Mouse (Mus musculus) liver, adult 2 months (tissue): ENCODE data around the gene Ssu72. TPM values are rescaled to one million over a fixed set of nuclear protein-coding genes. Genes with fewer than 3 reads are reported as not detected.

Experiments
- DNase-seq: peaks from one replicate; pipeline ENCODE4 v3.0.0-alpha.2; 2011; ENCODE audit warnings: low read depth, low spot score; ENCODE audit errors: extremely low read depth
- H3K27ac ChIP-seq: fragments of 200-500 bp; replicated peaks from 2 replicates; pipeline ENCODE4 v1.5.1; 2012; ENCODE audit warnings: low read depth, mild to moderate bottlenecking, control low read depth, inconsistent platforms, low read length; ENCODE audit not compliant: insufficient read depth
- H3K27me3 ChIP-seq: fragments of 200-500 bp; 2 replicates; pipeline ENCODE4 v1.6.1; 2012; ENCODE audit warnings: mild to moderate bottlenecking, moderate library complexity, low read length, inconsistent platforms; ENCODE audit not compliant: control insufficient read depth, insufficient read depth
- H3K36me3 ChIP-seq: fragments of 200-500 bp; 2 replicates; pipeline ENCODE4 v1.6.1; 2012; ENCODE audit warnings: low read length, inconsistent platforms; ENCODE audit not compliant: control insufficient read depth, insufficient read depth
- H3K4me1 ChIP-seq: fragments of 200-500 bp; 2 replicates; pipeline ENCODE4 v1.6.1; 2011; ENCODE audit warnings: low read length; ENCODE audit not compliant: control insufficient read depth, insufficient read depth
- H3K4me3 ChIP-seq: fragments of 200-500 bp; 2 replicates; pipeline ENCODE4 v1.5.1; 2011; ENCODE audit warnings: low read depth, mild to moderate bottlenecking, control low read depth, low read length, moderate library complexity; ENCODE audit not compliant: insufficient read depth
- H3K79me2 ChIP-seq: fragments of 200-500 bp; 2 replicates; pipeline ENCODE4 v1.6.1; 2012; ENCODE audit warnings: inconsistent platforms, mild to moderate bottlenecking, low read length, moderate library complexity; ENCODE audit not compliant: control insufficient read depth, insufficient read depth
- H3K9ac ChIP-seq: fragments of 200-500 bp; 2 replicates; pipeline ENCODE4 v1.6.1; 2012; ENCODE audit warnings: low read depth, mild to moderate bottlenecking, control low read depth, inconsistent platforms, low read length
- CTCF ChIP-seq: fragments of 200-500 bp; IDR thresholded peaks from 2 replicates; pipeline ENCODE4 v1.5.1; 2011; ENCODE audit warnings: low read depth, low read length, control low read depth
- POLR2A ChIP-seq: fragments of 200-500 bp; IDR thresholded peaks from 2 replicates; pipeline ENCODE4 v1.6.1; 2011; ENCODE audit warnings: low read length, control low read depth; ENCODE audit not compliant: insufficient read depth; ENCODE audit errors: extremely low read depth
- WGBS: fragments of 180-500 bp; shearing (Covaris S2); methylation state at CpG from one replicate; pipeline ENCODE4 v1.1.7; 2018; 5-methylcytosine and 5-hydroxymethylcytosine counted together
- polyA plus RNA-seq: library from polyadenylated mRNA; depleted of rRNA; stranded (reverse); fragments of >200 nt; gene quantifications from 2 replicates; pipeline ENCODE4 v1.2.3, GENCODE M21; 2012
- total RNA-seq: library from RNA; depleted of rRNA; stranded (reverse); fragments of >200 nt; gene quantifications from 2 replicates; pipeline ENCODE4 v1.2.3, GENCODE M21; 2014

Gene Ssu72
- total and polyA plus RNA-seq, 2 experiments = 79.3 to 108 TPM

GRCm38 (mm10) chr4:155762357-155762756 lies 57.8 kb downstream of the Ssu72 start:
- DNase-seq = peak; percentile 89
- Histone ChIP-seq H3K27me3 (no peaks in the 10 kb centered on the region), H3K4me1 (peaks cover 9% of the 10 kb centered on the region; the same call in 1 of the 2 replicates), H3K9ac (no peak overlapping the region), H3K4me3 (no peak overlapping the region), H3K27ac (no peak overlapping the region), H3K36me3 (no peaks in the 10 kb centered on the region), H3K79me2 (peaks cover 10% of the 10 kb centered on the region; the same call in 1 of the 2 replicates)
- WGBS = 20% methylated on average over 3 of the region's 3 CpGs
- TF ChIP-seq CTCF (no peak), POLR2A (no peak)

- no peak for TF ChIP-seq CTCF
- TF ChIP-seq POLR2A = no peak
- H3K36me3 ChIP-seq = no peaks in the 10 kb centered on the region
- no peaks in the 10 kb centered on the region for H3K79me2 ChIP-seq
- H3K4me1 ChIP-seq = peaks cover 4% of the 10 kb centered on the region; the same call in 1 of the 2 replicates
- H3K27me3 ChIP-seq = no peaks in the 10 kb centered on the region
- no peak overlapping the region; the same call in 1 of the 2 replicates for H3K9ac ChIP-seq
- no peak for DNase-seq
- no peak overlapping the region for H3K27ac ChIP-seq
- 44% methylated on average over 5 of the region's 5 CpGs for WGBS
- no peak overlapping the region; the same call in 1 of the 2 replicates for H3K4me3 ChIP-seq
These were observed 64.9 kb downstream of the Ssu72 start for GRCm38 (mm10) chr4:155769496-155769879.

- TF ChIP-seq CTCF (peak; percentile 95), POLR2A (peak; percentile 24; the same call in 1 of the 2 replicates)
- Histone ChIP-seq H3K36me3 (no peaks in the 10 kb centered on the region), H3K4me3 (peak overlapping the region; percentile 70), H3K4me1 (peaks cover 4% of the 10 kb centered on the region; the same call in 1 of the 2 replicates), H3K27ac (peak overlapping the region; percentile 77), H3K27me3 (no peaks in the 10 kb centered on the region), H3K9ac (peak overlapping the region; percentile 84), H3K79me2 (no peaks in the 10 kb centered on the region)
- DNase-seq = peak; percentile 73
- WGBS = under 1% methylated on average over 39 of the region's 39 CpGs
These were observed 65.4 kb downstream of the Ssu72 start for GRCm38 (mm10) chr4:155769880-155770512.

- H3K36me3 ChIP-seq = no peaks in the 10 kb centered on the region
- H3K79me2 ChIP-seq = no peaks in the 10 kb centered on the region
- peak overlapping the region; percentile 70; the same call in 1 of the 2 replicates for H3K4me3 ChIP-seq
- DNase-seq = peak; percentile 78
- WGBS = 47% methylated on average over 24 of the region's 24 CpGs
- H3K27ac ChIP-seq = no peak overlapping the region
- H3K9ac ChIP-seq = peak overlapping the region; percentile 39
- peaks cover 4% of the 10 kb centered on the region; the same call in 1 of the 2 replicates for H3K4me1 ChIP-seq
- no peak for TF ChIP-seq POLR2A
- no peak for TF ChIP-seq CTCF
- no peaks in the 10 kb centered on the region for H3K27me3 ChIP-seq
These were observed 66.0 kb downstream of the Ssu72 start for GRCm38 (mm10) chr4:155770626-155771025.

GRCm38 (mm10) chr4:155771706-155772105 lies 67.1 kb downstream of the Ssu72 start:
- Histone ChIP-seq H3K36me3 (no peaks in the 10 kb centered on the region), H3K27ac (no peak overlapping the region), H3K79me2 (no peaks in the 10 kb centered on the region), H3K9ac (no peak overlapping the region), H3K4me1 (peaks cover 9% of the 10 kb centered on the region), H3K27me3 (no peaks in the 10 kb centered on the region), H3K4me3 (no peak overlapping the region)
- no peak for TF ChIP-seq POLR2A
- no peak for TF ChIP-seq CTCF
- 75% methylated on average over 2 of the region's 2 CpGs for WGBS
- DNase-seq = no peak

- Histone ChIP-seq H3K4me1 (peaks cover 15% of the 10 kb centered on the region), H3K9ac (no peak overlapping the region), H3K27ac (no peak overlapping the region)
These were observed 68.2 kb downstream of the Ssu72 start for GRCm38 (mm10) chr4:155772786-155773185.

More at GRCm38 (mm10) chr4:155772786-155773185, 68.2 kb downstream of the Ssu72 start:
- H3K27me3 ChIP-seq = no peaks in the 10 kb centered on the region
- no peaks in the 10 kb centered on the region for H3K36me3 ChIP-seq
- no peaks in the 10 kb centered on the region for H3K79me2 ChIP-seq
- no peak for DNase-seq
- TF ChIP-seq CTCF (no peak), POLR2A (no peak)
- H3K4me3 ChIP-seq = no peak overlapping the region
- 87% methylated on average over 13 of the region's 13 CpGs for WGBS
